Mouse (Mus musculus): Measurements from ENCODE around the gene BC067074. TPM values are rescaled to one million over a fixed set of nuclear protein-coding genes. Genes with fewer than 3 reads are reported as not detected.

Gene BC067074
- polyA plus RNA-seq, 1 experiment from 2014 or later, result 8.3 TPM

- 0 out of 2 replicates have a peak, but pooled peaks cover 5% of the 10 kb centered on the region for H3K4me1 ChIP-seq
- H3K27ac ChIP-seq, result no peak overlapping the region
- 48% methylated on average over 9 of the region's 9 CpGs for WGBS
- H3K4me2 ChIP-seq (replicated peaks), result no peak overlapping the region
- no peak overlapping the region for H3K4me3 ChIP-seq
- no peak for ATAC-seq (ENCODE audit: insufficient number of reproducible peaks, insufficient read depth, low FRiP score, low TSS enrichment)
- H3K36me3 ChIP-seq, result no peaks in the 10 kb centered on the region
- H3K9me3 ChIP-seq, result no peaks in the 10 kb centered on the region
- no peak overlapping the region for H3K9ac ChIP-seq
- H3K27me3 ChIP-seq, result no peaks in the 10 kb centered on the region
Observed at GRCm38 (mm10) chr13:113417757-113418483, 125.0 kb downstream of the BC067074 start.

- no peaks in the 10 kb centered on the region for H3K9me3 ChIP-seq
- H3K4me3 ChIP-seq, result no peak overlapping the region
- H3K9ac ChIP-seq, result no peak overlapping the region
- H3K36me3 ChIP-seq, result no peaks in the 10 kb centered on the region
- H3K27ac ChIP-seq, result no peak overlapping the region
- H3K4me1 ChIP-seq, result 0 out of 2 replicates have a peak, but pooled peaks cover 5% of the 10 kb centered on the region
- H3K4me2 ChIP-seq (replicated peaks), result no peak overlapping the region
- 84% methylated on average over 3 of the region's 3 CpGs for WGBS
- no peaks in the 10 kb centered on the region for H3K27me3 ChIP-seq
- no peak for ATAC-seq (ENCODE audit: insufficient number of reproducible peaks, insufficient read depth, low FRiP score, low TSS enrichment)
Observed at GRCm38 (mm10) chr13:113418632-113419031, 125.7 kb downstream of the BC067074 start.

- no peak overlapping the region for H3K27ac ChIP-seq
Observed at GRCm38 (mm10) chr13:113421472-113421871, 128.5 kb downstream of the BC067074 start.

GRCm38 (mm10) chr13:113423825-113424224, 130.9 kb downstream of the BC067074 start:
- Histone ChIP-seq H3K36me3 (no peaks in the 10 kb centered on the region), H3K4me3 (no peak overlapping the region), H3K27ac (no peak overlapping the region), H3K9ac (no peak overlapping the region), H3K9me3 (no peaks in the 10 kb centered on the region), H3K4me1 (no peaks in the 10 kb centered on the region), H3K27me3 (no peaks in the 10 kb centered on the region), H3K4me2 (replicated peaks) (no peak overlapping the region)
- 91% methylated on average over 7 of the region's 7 CpGs for WGBS
- no peak for ATAC-seq (ENCODE audit: insufficient number of reproducible peaks, insufficient read depth, low FRiP score, low TSS enrichment)

More at GRCm38 (mm10) chr13:113421472-113421871, 128.5 kb downstream of the BC067074 start:
- H3K36me3 ChIP-seq, result no peaks in the 10 kb centered on the region
- no peaks in the 10 kb centered on the region for H3K9me3 ChIP-seq
- no peak overlapping the region for H3K4me2 ChIP-seq (replicated peaks)
- H3K4me1 ChIP-seq, result 0 out of 2 replicates have a peak, but pooled peaks cover 5% of the 10 kb centered on the region
- no peak overlapping the region for H3K4me3 ChIP-seq
- WGBS, result 66% methylated on average over 3 of the region's 3 CpGs
- no peak overlapping the region for H3K9ac ChIP-seq
- H3K27me3 ChIP-seq, result no peaks in the 10 kb centered on the region
- no peak for ATAC-seq (ENCODE audit: insufficient number of reproducible peaks, insufficient read depth, low FRiP score, low TSS enrichment)

- H3K4me1 ChIP-seq, result no peaks in the 10 kb centered on the region
- 90% methylated on average over 4 of the region's 4 CpGs for WGBS
- no peak overlapping the region for H3K27ac ChIP-seq
- H3K4me3 ChIP-seq, result no peak overlapping the region
- no peaks in the 10 kb centered on the region for H3K36me3 ChIP-seq
- no peaks in the 10 kb centered on the region for H3K9me3 ChIP-seq
- no peak overlapping the region for H3K4me2 ChIP-seq (replicated peaks)
- no peak overlapping the region for H3K9ac ChIP-seq
- no peaks in the 10 kb centered on the region for H3K27me3 ChIP-seq
- ATAC-seq (ENCODE audit: insufficient number of reproducible peaks, insufficient read depth, low FRiP score, low TSS enrichment), result no peak
Observed at GRCm38 (mm10) chr13:113425907-113426306, 132.9 kb downstream of the BC067074 start.

Other genes with a start within 250 kb of the BC067074 start
- 152 and 164 TPM in 2 replicates for gene Gpx8, start 246.7 kb upstream of the BC067074 start, polyA plus RNA-seq (2016; fragmentation: Nextera tagmentation; extraction: Ambion mirVana)
- gene Gzma, start 192.2 kb upstream of the BC067074 start, polyA plus RNA-seq (2016; fragmentation: Nextera tagmentation; extraction: Ambion mirVana), result not detected in 2 replicates
- 2.1 and 2.5 TPM in 2 replicates for gene Esm1, start 83.5 kb upstream of the BC067074 start, polyA plus RNA-seq (2016; fragmentation: Nextera tagmentation; extraction: Ambion mirVana)
- not detected in 2 replicates for gene Gzmk, start 67.3 kb upstream of the BC067074 start, polyA plus RNA-seq (2016; fragmentation: Nextera tagmentation; extraction: Ambion mirVana)

Data from embryonic facial prominence, embryonic 12.5 days (tissue).